Mouse (Mus musculus) hindbrain, embryonic 14.5 days (tissue): ENCODE data around the gene Psenen. TPM values are rescaled to one million over a fixed set of nuclear protein-coding genes. Genes with fewer than 3 reads are reported as not detected.

ENCODE experiments used
- ATAC-seq: fragments of 200-750 bp; cut with Nextera tagmentation; 2 replicates; pipeline ENCODE4 v1.8.0; 2017; ENCODE audit warnings: moderate number of reproducible peaks, mild to moderate bottlenecking, moderate TSS enrichment, moderate library complexity; ENCODE audit not compliant: low FRiP score
- DNase-seq: peaks from one replicate; pipeline ENCODE4 v3.0.0-alpha.2; 2015; ENCODE audit warnings: low spot score
- H3K27ac ChIP-seq: fragments of 300-500 bp; sonication (generic); 2 replicates; pipeline ENCODE4 v1.5.1; 2014; ENCODE audit warnings: mild to moderate bottlenecking, moderate library complexity
- H3K27me3 ChIP-seq: fragments of 300-500 bp; sonication (generic); 2 replicates; pipeline ENCODE4 v1.6.1; 2014; ENCODE audit warnings: mild to moderate bottlenecking, low read length, mixed read lengths; ENCODE audit not compliant: control insufficient read depth, insufficient read depth
- H3K36me3 ChIP-seq: fragments of 300-500 bp; sonication (generic); replicated peaks from 2 replicates; pipeline ENCODE4 v1.6.1; 2014; ENCODE audit not compliant: control insufficient read depth, insufficient read depth
- H3K4me1 ChIP-seq: fragments of 300-500 bp; sonication (generic); replicated peaks from 2 replicates; pipeline ENCODE4 v1.6.1; 2014; ENCODE audit warnings: antibody characterized with exemption, low read length, mixed read lengths; ENCODE audit not compliant: control insufficient read depth, insufficient read depth
- H3K4me2 ChIP-seq: fragments of 300-500 bp; sonication (generic); replicated peaks from 2 replicates; pipeline ENCODE4 v1.6.1; 2014; ENCODE audit warnings: mild to moderate bottlenecking, moderate library complexity
- H3K4me3 ChIP-seq: fragments of 300-500 bp; sonication (generic); replicated peaks from 2 replicates; pipeline ENCODE4 v1.5.1; 2014; ENCODE audit warnings: mild to moderate bottlenecking, low read length
- H3K9ac ChIP-seq: fragments of 300-500 bp; sonication (generic); 2 replicates; pipeline ENCODE4 v1.6.1; 2014
- H3K9me3 ChIP-seq: fragments of 300-500 bp; sonication (generic); 2 replicates; pipeline ENCODE4 v1.6.1; 2016; ENCODE audit warnings: low read length; ENCODE audit not compliant: control insufficient read depth
- WGBS: fragments of 180-500 bp; shearing (Covaris S2); extraction: QIAGEN DNeasy Blood & Tissue Kit; methylation state at CpG from one replicate; pipeline ENCODE4 v1.1.7; 2014; 5-methylcytosine and 5-hydroxymethylcytosine counted together
- polyA plus RNA-seq: library from polyadenylated mRNA; unstranded; fragments of >200 nt; fragmentation: Nextera tagmentation; extraction: Ambion mirVana; gene quantifications from 2 replicates; pipeline ENCODE4 v1.2.1, GENCODE M21; 2014

Gene Psenen
- polyA plus RNA-seq, 1 experiment from 2014 or later: 118 TPM

- DNase-seq (no peak), ATAC-seq (no peak)
- Histone ChIP-seq H3K9me3 (no peaks in the 10 kb centered on the region), H3K27me3 (no peaks in the 10 kb centered on the region), H3K27ac (no peak overlapping the region), H3K4me2 (no peak overlapping the region), H3K4me3 (no peak overlapping the region), H3K9ac (no peak overlapping the region), H3K4me1 (no peaks in the 10 kb centered on the region), H3K36me3 (peaks cover 100% of the 10 kb centered on the region)
- 96% methylated on average over 8 of the region's 8 CpGs for WGBS
Observed at GRCm38 (mm10) chr7:30579950-30580349, 16.5 kb upstream of the Psenen start.

- 83% methylated on average over 2 of the region's 2 CpGs for WGBS
- DNase-seq: no peak
- no peak for ATAC-seq
- Histone ChIP-seq H3K4me2 (no peak overlapping the region), H3K9ac (no peak overlapping the region), H3K27me3 (no peaks in the 10 kb centered on the region), H3K4me1 (no peaks in the 10 kb centered on the region), H3K36me3 (peaks cover 100% of the 10 kb centered on the region), H3K27ac (no peak overlapping the region), H3K4me3 (no peak overlapping the region), H3K9me3 (no peaks in the 10 kb centered on the region)
Observed at GRCm38 (mm10) chr7:30572969-30573368, 9.5 kb upstream of the Psenen start.

DNA sequence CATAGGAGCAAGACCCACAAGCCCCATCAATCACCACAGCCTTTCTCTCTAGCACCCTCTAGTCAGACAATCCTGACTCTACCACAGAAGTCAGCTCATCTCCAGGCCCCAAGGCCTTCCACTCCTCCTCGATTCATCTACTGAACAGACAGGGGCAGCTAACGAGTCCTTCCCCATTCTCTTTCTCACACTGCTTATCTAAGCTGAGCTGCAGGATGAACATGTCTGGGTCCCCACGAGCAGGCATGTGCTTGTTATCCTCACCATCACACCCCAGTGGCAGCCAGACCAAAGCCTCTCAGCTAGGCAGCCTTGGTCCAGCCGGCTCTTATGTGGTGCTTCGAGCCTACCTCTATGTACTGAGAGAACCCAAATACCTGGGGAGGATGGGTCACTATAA is 9.0 kb upstream of the Psenen start:
- Histone ChIP-seq H3K36me3 (peaks cover 99% of the 10 kb centered on the region), H3K9ac (no peak overlapping the region), H3K4me3 (no peak overlapping the region), H3K4me1 (no peaks in the 10 kb centered on the region), H3K27me3 (no peaks in the 10 kb centered on the region), H3K4me2 (no peak overlapping the region), H3K9me3 (no peaks in the 10 kb centered on the region), H3K27ac (no peak overlapping the region)
- WGBS: 92% methylated on average over 5 of the region's 5 CpGs
- DNase-seq (no peak), ATAC-seq (no peak)

GRCm38 (mm10) chr7:30567555-30567954 is 4.1 kb upstream of the Psenen start:
- no peak overlapping the region for H3K4me2 ChIP-seq
- no peak for ATAC-seq
- H3K27me3 ChIP-seq: no peaks in the 10 kb centered on the region
- no peak for DNase-seq
- H3K9me3 ChIP-seq: no peaks in the 10 kb centered on the region
- H3K9ac ChIP-seq: no peak overlapping the region
- peaks cover 8% of the 10 kb centered on the region for H3K4me1 ChIP-seq
- H3K27ac ChIP-seq: no peak overlapping the region
- H3K36me3 ChIP-seq: peaks cover 75% of the 10 kb centered on the region
- 93% methylated on average over 11 of the region's 11 CpGs for WGBS
- no peak overlapping the region for H3K4me3 ChIP-seq

DNA sequence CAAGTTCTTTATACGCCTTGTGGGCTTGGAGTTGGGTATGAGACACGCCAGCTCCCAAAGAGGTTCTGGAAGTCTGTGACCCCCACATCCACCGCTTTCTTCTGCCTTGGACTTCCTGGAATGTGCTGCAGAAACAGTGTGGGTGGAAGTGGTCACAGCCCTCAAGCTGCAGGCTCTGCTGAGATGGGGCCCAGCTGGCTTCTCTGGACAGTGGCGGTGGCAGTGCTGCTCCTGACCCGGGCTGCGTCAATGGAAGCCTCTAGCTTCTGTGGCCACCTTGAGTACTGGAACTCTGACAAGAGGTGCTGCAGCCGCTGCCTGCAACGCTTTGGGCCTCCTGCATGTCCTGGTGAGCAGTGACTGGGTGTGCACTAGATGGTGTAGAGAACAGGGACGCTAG is 2.6 kb upstream of the Psenen start:
- H3K4me2 ChIP-seq: no peak overlapping the region
- H3K9ac ChIP-seq: no peak overlapping the region
- no peaks in the 10 kb centered on the region for H3K9me3 ChIP-seq
- WGBS: 91% methylated on average over 9 of the region's 9 CpGs
- no peaks in the 10 kb centered on the region for H3K27me3 ChIP-seq
- H3K4me1 ChIP-seq: peaks cover 12% of the 10 kb centered on the region
- no peak overlapping the region for H3K27ac ChIP-seq
- DNase-seq (no peak), ATAC-seq (no peak)
- no peak overlapping the region for H3K4me3 ChIP-seq
- peaks cover 60% of the 10 kb centered on the region for H3K36me3 ChIP-seq

GRCm38 (mm10) chr7:30564970-30565571 is 1.6 kb upstream of the Psenen start, which contains the start of gene Igflr1:
Igflr1 (plus strand) TSS chr7:30565427.
- H3K4me2 ChIP-seq: no peak within 1 kb of the TSS
- DNase-seq (no peak), ATAC-seq (no peak)
- peaks cover 12% of the 10 kb centered on the region for H3K4me1 ChIP-seq
- 95% methylated on average over 12 of the region's 12 CpGs for WGBS
- H3K27ac ChIP-seq: no peak within 1 kb of the TSS
- no peaks in the 10 kb centered on the region for H3K9me3 ChIP-seq
- H3K27me3 ChIP-seq: no peaks in the 10 kb centered on the region
- peaks cover 50% of the 10 kb centered on the region for H3K36me3 ChIP-seq
- peak within 1 kb of the TSS; percentile 68 for H3K4me3 ChIP-seq
- H3K9ac ChIP-seq: peak within 1 kb of the TSS; percentile 76; the same call in 1 of the 2 replicates

DNA sequence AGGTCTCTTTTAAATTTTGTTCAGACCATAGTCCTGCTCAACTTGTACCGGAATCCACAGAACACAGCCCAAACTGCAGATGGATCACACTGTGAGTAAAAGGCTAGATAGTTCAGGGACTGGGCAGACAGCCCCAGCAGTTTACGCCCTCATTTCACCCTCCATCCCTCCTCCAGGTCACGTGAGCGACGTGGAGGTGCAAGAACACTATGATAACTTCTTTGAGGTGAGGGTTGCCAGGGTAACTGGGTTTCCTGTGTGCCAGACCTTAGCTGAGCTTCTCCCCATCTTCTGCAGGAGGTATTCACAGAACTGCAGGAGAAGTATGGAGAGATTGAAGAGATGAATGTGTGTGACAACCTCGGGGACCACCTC is 466 bp upstream of the Psenen start:
- peak overlapping the region; percentile 92; the same call in 1 of the 2 replicates for H3K27ac ChIP-seq
- peak overlapping the region; percentile 62 for H3K4me2 ChIP-seq
- H3K36me3 ChIP-seq: peaks cover 38% of the 10 kb centered on the region
- ATAC-seq (no peak), DNase-seq (no peak)
- 29% methylated on average over 6 of the region's 6 CpGs for WGBS
- H3K4me1 ChIP-seq: peaks cover 18% of the 10 kb centered on the region
- H3K9me3 ChIP-seq: no peaks in the 10 kb centered on the region
- peak overlapping the region; percentile 76 for H3K9ac ChIP-seq
- H3K27me3 ChIP-seq: no peaks in the 10 kb centered on the region
- peak overlapping the region; percentile 68 for H3K4me3 ChIP-seq

DNA sequence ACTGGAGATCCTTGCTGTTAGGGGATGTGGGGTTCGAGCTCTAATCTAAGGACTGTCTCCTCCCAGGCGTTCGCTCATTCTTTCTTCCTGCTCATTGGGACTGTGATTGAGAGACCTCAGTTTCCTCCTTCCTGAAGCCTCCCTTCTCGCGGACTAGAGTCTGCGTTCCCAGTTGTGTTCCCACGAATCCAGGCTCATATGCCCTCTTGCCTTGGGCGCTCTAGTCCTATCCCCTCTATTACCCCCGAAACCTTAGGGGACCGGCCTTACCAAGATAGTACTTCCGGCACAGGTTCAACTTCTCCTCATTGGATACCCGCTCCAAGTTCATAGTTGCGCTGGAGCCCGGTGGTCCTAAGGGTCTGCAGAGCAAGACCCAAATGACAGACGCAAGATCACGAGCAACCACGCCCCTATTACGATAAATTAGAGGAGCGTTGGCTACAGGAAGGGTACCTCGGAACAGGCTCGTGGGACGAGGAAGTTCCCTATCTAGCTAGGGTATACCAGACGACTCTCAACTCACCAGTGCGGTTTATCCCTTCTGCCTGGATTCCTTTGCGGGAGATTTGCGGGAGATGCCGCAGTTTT is 806 bp downstream of the Psenen start:
- Histone ChIP-seq H3K4me1 (peaks cover 27% of the 10 kb centered on the region), H3K9me3 (no peaks in the 10 kb centered on the region), H3K4me3 (peak overlapping the region; percentile 68), H3K36me3 (peaks cover 27% of the 10 kb centered on the region), H3K9ac (peak overlapping the region; percentile 76), H3K27ac (peak overlapping the region; percentile 58), H3K27me3 (no peaks in the 10 kb centered on the region), H3K4me2 (peak overlapping the region; percentile 62)
- DNase-seq: no peak
- 2% methylated on average over 27 of the region's 27 CpGs for WGBS
- peak; percentile 10; the same call in 1 of the 2 replicates for ATAC-seq

DNA sequence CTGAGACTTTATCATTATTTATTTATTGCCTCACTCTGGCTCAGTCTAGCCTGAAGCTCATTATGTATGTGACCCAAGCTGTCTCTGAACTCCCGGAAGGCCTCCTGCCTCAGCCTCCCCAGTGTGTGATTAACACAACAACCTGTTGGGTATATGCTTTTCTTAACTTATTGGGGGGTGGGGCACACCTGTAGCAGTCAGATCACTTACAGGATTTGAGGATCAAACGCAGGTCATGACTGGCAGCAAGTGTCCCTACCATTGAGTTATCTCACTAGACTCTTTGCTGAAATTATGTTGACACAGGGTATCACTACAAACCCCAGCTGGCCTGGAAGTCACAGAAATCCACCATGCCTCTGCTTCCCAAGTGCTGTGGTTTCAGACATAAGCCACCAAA is 3.1 kb downstream of the Psenen start:
- peak overlapping the region; percentile 65 for H3K27ac ChIP-seq
- H3K4me1 ChIP-seq: peaks cover 27% of the 10 kb centered on the region
- no peaks in the 10 kb centered on the region for H3K9me3 ChIP-seq
- no peak for ATAC-seq
- no peak overlapping the region for H3K9ac ChIP-seq
- no peaks in the 10 kb centered on the region for H3K27me3 ChIP-seq
- peak overlapping the region; percentile 99; the same call in 1 of the 2 replicates for H3K4me2 ChIP-seq
- H3K36me3 ChIP-seq: peaks cover 25% of the 10 kb centered on the region
- WGBS: 64% methylated on average over 2 of the region's 2 CpGs
- H3K4me3 ChIP-seq: peak overlapping the region; percentile 62; the same call in 1 of the 2 replicates
- DNase-seq: no peak
